Mouse (Mus musculus): ENCODE results near the gene Creb1.

The Creb1 gene

GRCm38 (mm10) chr1:64532589-64533470 lies at the start of gene Creb1:
Creb1 (plus strand) TSS chr1:64532645.
- peak; percentile 96 for DNase-seq (ENCODE audit: low read depth)

- DNase-seq (ENCODE audit: low read depth): no peak
These were observed 43.9 kb upstream of the Creb1 start for GRCm38 (mm10) chr1:64488521-64489029.

- no peak for DNase-seq (ENCODE audit: low read depth)
These were observed 35.6 kb upstream of the Creb1 start for GRCm38 (mm10) chr1:64496803-64497202.

- no peak for DNase-seq (ENCODE audit: low read depth)
These were observed 30.9 kb upstream of the Creb1 start for GRCm38 (mm10) chr1:64501382-64502140.

GRCm38 (mm10) chr1:64508479-64509096 lies 23.9 kb upstream of the Creb1 start:
- DNase-seq (ENCODE audit: low read depth): no peak

GRCm38 (mm10) chr1:64509678-64510077 lies 22.8 kb upstream of the Creb1 start:
- no peak for DNase-seq (ENCODE audit: low read depth)

GRCm38 (mm10) chr1:64514184-64514583 lies 18.3 kb upstream of the Creb1 start:
- DNase-seq (ENCODE audit: low read depth): no peak

GRCm38 (mm10) chr1:64516593-64516992 lies 15.9 kb upstream of the Creb1 start:
- DNase-seq (ENCODE audit: low read depth): no peak

- DNase-seq (ENCODE audit: low read depth): no peak
These were observed 14.0 kb upstream of the Creb1 start for GRCm38 (mm10) chr1:64518480-64518879.

GRCm38 (mm10) chr1:64519345-64519744 lies 13.1 kb upstream of the Creb1 start:
- no peak for DNase-seq (ENCODE audit: low read depth)

GRCm38 (mm10) chr1:64519901-64520300 lies 12.5 kb upstream of the Creb1 start:
- DNase-seq (ENCODE audit: low read depth): no peak

- DNase-seq (ENCODE audit: low read depth): no peak
These were observed 10.7 kb upstream of the Creb1 start for GRCm38 (mm10) chr1:64521734-64522133.

GRCm38 (mm10) chr1:64522637-64523036 lies 9.8 kb upstream of the Creb1 start:
- DNase-seq (ENCODE audit: low read depth): no peak

GRCm38 (mm10) chr1:64523117-64523516 lies 9.3 kb upstream of the Creb1 start:
- DNase-seq (ENCODE audit: low read depth): no peak

- no peak for DNase-seq (ENCODE audit: low read depth)
These were observed 7.8 kb upstream of the Creb1 start for GRCm38 (mm10) chr1:64524661-64525060.

GRCm38 (mm10) chr1:64527626-64528025 lies 4.8 kb upstream of the Creb1 start:
- DNase-seq (ENCODE audit: low read depth): no peak

- no peak for DNase-seq (ENCODE audit: low read depth)
These were observed 2.6 kb upstream of the Creb1 start for GRCm38 (mm10) chr1:64529781-64530315.

GRCm38 (mm10) chr1:64531548-64531947 lies 897 bp upstream of the Creb1 start:
- DNase-seq (ENCODE audit: low read depth): no peak

- peak; percentile 44 for DNase-seq (ENCODE audit: low read depth)
These were observed 350 bp upstream of the Creb1 start for GRCm38 (mm10) chr1:64532067-64532523.

GRCm38 (mm10) chr1:64533471-64534443 lies 1.3 kb downstream of the Creb1 start:
- no peak for DNase-seq (ENCODE audit: low read depth)

- DNase-seq (ENCODE audit: low read depth): no peak
These were observed 6.5 kb downstream of the Creb1 start for GRCm38 (mm10) chr1:64538837-64539367.

All from fibroblast of lung, adult 2 months (primary cell).